Mouse (Mus musculus): ENCODE results near the gene Txnrd2.

The Txnrd2 gene

DNA sequence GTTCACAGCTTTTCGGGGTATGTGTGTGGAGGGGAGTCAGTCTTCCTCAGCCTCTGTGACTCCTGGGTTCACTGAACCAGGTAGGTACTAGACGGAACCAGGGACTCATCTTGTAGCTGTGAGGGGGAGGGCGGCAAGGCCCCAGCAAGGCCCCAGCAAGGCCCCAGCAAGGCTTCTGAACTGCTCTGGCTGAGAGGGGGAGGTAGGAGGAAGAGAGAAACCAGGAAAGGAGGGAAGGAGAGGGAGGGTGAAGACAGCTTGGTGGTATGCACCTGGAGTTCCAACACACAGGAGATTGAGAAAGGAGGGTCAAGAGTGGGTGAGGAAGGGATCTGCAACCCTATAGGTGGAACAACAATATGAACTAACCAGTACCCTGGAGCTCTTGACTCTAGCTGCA lies 9.3 kb upstream of the Txnrd2 start:
- DNase-seq (ENCODE audit: low read depth, low spot score) = no peak

- DNase-seq (ENCODE audit: low read depth, low spot score) = no peak
Observed at GRCm38 (mm10) chr16:18417491-18417890, 8.7 kb upstream of the Txnrd2 start.

DNA sequence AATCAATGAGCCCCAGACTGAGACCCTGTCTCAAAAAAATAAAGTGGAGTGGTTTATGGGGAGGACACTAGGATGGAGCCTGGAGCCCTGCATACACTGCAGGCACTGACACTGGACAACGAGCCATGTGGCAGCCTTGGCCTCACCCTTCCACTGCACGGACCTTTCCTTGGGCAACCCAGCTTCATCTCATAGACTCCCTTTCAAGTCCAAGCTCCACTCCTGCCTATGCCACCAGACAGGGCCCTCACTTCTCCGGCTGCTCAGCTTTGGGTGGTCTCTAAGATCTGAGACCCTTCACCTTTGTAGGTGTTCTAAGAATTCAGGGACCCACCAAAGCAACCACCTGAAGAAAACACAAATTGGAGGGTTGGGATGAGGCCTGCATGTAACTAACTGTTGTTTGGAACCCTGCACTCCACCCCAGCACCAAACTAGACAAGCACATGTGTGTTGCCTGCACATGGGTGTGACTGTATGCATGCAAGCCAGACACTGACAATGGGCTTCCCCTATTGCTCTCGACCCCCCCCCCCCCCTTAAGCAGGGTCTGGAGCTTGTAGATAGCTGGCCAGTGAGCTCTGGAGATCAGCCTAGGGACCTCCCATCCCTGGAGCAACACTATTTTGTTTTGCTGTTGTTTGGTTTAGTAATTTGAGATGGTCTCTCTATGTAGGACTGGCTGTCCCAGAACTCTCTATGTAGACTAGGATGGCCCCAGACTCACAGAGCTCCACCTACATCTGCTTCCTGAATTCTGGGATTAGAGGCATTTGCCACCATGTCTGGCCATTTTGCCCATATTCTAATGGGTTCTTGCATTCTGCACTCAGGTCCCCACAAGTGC lies 7.2 kb upstream of the Txnrd2 start:
- no peak for DNase-seq (ENCODE audit: low read depth, low spot score)

DNA sequence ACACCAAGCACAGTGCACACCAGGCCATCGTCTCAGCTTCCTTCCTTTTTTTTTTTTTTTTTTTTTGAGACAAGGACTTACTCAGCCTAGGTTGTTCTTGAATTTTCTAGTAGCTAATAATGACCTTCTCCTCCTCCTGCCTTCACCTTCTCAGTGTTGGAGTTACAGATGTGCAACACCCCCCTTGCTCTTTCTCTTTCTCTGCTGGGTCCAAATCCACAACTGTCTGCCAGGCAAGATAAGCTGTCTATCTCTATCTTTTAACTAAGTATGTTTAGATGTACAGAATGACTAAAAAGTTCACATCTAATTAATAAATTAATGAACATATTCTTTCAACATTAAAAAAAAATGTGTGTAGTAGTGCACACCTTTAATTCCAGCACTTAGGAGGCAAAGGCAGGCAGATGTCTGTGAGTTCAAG lies 6.6 kb upstream of the Txnrd2 start:
- no peak for DNase-seq (ENCODE audit: low read depth, low spot score)

DNA sequence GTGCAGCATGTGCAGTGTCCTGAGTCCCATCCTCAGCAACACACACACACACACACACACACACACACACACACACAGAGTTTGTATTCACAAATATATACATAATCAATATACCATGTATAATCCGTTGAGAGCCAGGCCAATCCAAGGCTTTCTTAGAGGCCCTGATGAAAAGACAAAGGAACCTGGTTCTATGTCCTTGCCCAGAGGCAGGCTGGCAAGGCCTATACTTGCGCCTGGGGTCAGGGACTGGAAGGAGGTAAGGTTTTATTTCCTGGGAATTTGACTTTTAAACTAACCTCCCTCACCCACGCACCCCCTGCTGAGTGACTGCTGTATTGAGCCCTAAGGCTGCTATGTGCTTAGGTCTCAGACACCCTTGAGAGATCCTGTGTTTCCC lies 5.6 kb upstream of the Txnrd2 start:
- no peak for DNase-seq (ENCODE audit: low read depth, low spot score)

DNA sequence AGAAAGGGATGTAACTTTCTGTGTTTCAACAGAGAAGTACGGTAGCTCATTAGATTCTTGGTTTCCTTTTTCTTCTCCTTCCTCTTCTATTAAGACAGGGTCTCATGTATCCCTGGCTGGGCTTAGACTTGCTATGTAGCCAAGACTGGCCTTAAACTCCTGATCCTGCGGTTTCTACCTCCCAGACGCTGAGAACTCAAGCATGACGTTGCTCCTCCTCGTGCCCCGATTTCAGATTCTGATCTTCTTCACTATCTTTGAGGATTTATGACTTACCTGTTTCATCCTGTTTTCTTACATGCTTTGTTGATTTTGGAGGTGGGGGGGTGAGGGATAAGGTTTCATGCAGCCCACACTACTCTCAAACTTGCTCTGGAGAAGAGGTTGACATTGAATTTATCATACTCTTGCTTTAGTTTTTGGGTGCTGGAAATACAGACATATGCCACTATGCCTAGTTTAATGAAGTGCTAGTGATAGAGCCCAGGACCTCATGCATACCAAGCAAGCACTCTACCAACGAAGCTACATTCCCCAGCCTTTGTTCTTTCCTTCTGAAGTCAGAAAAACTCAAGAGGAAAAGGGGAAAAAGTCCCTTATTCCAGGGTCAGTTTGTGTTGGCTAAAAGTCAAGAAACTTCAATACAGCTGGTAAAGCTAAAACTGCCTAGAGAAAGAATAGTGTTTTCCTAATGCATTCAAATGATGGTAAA lies 2.8 kb upstream of the Txnrd2 start:
- no peak for DNase-seq (ENCODE audit: low read depth, low spot score)

DNA sequence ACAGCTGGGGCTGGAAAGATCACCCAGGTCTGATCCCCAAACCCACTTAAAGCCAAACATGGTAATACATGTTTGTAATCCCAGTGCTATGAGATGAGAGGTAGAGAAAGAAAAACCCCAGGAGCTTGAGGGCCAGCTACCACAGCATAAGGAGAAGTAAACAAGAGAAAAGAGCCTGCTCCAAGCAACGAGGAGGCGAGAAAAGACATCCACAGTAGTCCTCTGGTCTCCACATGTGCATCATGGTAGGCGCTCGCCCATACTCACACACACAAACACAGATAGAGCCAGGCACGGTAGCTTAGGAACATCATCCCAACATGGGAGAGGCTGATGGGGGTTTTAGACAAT lies 2.3 kb upstream of the Txnrd2 start:
- no peak for DNase-seq (ENCODE audit: low read depth, low spot score)

DNA sequence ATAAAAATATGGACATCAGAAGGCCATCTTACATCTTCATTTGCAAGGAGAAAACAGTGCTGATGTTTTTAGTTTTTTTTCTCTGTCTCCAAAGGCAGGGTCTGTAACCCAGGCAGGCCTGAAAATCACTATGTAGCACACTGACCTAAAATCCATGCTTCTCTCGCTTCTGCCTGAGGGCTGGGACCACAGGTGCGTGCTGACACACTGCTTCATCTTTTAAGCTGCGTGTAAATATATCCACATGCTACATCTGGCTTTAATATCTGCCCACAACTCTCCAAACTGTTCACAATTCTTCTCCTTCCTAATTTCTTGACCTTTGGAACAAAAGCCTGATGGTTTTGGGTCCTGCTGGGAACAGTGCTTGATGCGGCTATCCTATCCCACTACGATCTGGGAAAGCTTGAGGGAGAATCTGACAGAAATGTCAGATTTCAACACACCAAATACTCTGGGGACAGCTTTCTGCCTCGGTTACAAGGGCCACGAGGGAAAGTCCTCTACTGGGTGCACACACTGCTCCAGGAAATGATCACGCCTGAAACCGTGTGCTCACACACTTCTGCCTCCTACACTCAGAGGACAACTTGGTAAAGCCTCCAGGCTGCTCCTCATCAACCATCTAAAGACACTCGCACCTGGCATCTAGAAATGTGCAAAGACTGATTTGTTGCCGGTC lies 1.7 kb upstream of the Txnrd2 start:
- peak; percentile 42 for DNase-seq (ENCODE audit: low read depth, low spot score)

DNA sequence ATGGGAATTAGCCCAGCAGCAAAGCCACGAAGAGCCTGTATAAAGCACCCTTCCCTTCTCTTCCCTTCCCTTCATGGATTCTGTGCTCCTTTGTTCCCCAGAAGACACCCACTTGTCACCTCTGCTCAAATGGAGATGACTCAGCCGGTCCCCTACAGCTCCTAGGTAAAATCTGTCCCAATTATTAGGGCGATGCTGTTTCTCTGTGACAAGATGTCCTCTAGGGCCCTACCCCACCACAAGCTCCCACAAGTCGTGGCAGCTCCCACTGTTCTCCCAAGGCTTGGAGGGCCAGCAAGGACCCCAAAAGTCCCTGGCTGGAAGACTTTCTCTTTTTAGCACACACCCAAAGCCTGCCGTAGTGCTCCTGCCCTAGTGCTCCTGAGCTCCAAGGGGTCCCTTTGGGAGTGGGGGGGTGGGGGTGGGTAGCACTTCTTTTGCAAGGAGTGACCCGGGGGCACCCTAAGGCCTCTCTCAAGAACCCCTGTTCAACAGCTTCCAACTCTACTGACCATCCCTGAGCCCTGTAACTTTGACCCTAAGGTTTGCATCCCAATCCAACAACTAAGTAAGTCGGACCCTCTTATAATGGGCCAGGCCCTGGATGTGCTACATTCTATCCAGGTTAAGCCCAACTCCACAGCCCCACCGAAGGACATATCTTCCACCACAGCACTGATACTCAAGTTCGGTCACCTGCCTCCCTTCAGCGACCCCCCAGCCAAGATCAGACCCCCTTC lies 539 bp upstream of the Txnrd2 start:
- no peak for DNase-seq (ENCODE audit: low read depth, low spot score)

- no peak for DNase-seq (ENCODE audit: low read depth, low spot score)
Observed at GRCm38 (mm10) chr16:18426802-18427280, 657 bp downstream of the Txnrd2 start, which contains the start of gene Comt. TSS of gene Comt (minus strand) at chr16:18426852.

DNA sequence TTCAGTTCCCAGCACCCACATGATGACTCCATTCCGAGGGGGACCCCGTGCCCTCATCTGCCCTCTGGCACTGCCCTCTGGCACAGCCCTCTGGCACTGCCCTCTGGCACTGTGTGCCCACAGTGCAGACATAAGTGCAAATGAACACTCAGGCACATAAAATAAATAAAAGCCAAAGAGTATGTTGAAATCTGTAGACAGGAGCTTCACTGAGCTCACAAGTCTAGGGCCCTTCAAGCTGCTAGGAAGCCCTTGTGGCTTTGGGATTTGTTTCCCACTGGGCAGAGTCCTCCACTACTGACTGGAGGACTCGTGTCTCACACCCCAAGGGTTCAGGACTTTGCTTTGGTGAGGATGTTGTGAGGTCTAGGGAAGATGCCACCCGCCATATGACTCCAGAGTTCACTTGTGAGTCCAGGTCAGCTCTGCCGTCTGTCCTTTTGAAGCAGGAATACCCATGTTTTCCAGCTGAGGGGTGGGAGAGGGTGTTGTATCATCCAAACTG lies 1.9 kb downstream of the Txnrd2 start:
- no peak for DNase-seq (ENCODE audit: low read depth, low spot score)

DNA sequence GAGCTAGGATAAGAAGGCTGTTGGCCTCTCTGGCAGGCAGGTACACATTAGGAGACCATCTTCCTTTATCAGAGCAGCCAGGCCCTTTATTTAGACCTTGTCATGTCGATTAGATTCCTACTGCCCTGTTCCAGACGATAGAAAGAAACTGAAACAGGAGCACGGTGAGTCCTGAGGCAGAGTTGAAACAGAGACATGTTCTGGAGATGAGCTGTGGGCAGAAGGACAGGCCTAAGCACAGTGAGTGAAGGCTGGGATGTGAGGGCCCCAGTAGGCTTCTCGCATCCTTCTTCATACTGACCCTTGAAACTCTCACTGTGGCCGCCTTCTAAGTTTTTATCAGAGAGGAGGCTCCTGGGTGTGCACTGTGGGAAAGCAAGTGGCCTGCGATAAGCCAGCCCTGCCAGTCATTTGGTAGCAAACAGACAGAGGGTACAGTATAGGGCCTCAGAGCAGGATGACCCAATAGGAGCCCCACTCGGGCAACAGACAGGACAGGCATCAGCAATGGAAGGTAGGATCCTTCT lies 2.4 kb downstream of the Txnrd2 start:
- no peak for DNase-seq (ENCODE audit: low read depth, low spot score)

DNA sequence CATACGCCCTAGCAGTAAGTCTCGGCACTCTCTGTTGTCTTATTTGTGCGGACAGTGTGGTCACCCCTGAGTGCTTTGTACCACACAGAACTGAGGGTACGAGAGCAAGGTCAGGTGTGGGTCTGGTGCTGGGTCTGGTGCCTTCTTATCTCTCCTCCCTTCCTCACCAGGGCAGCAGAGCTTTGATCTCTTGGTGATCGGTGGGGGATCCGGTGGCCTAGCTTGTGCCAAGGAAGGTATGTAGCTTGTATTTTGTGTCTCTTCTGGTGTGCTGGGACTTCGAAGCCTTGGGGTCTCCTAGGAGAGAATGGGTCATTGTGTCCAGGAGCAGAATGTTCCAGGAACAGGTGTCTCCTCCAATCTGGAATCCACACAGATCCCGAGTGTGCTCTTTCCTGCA lies 3.5 kb downstream of the Txnrd2 start:
- DNase-seq (ENCODE audit: low read depth, low spot score) = no peak

GRCm38 (mm10) chr16:18430641-18431212 lies 4.5 kb downstream of the Txnrd2 start:
- DNase-seq (ENCODE audit: low read depth, low spot score) = no peak

GRCm38 (mm10) chr16:18433341-18433920 lies 7.2 kb downstream of the Txnrd2 start:
- DNase-seq (ENCODE audit: low read depth, low spot score) = no peak

DNA sequence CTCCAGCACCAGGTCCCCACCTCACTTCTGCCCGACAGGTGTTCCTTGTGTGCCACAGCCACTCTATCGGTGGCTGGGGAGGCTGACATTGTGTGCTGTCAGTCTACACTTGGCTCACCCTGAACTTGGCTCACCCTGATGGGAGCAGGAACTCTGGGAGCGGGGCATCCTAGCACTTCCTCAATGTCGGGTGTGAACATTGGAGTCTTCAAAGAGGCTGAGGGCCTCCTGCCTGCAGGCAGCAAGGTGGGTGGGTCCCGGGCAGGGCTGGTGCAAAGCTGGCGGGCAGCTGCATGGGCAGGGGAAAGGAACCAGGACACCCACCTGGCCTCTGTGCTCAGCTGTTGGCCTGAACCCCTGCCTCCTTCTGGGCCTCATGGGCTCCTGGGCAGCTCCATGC lies 9.9 kb downstream of the Txnrd2 start:
- DNase-seq (ENCODE audit: low read depth, low spot score) = no peak

DNA sequence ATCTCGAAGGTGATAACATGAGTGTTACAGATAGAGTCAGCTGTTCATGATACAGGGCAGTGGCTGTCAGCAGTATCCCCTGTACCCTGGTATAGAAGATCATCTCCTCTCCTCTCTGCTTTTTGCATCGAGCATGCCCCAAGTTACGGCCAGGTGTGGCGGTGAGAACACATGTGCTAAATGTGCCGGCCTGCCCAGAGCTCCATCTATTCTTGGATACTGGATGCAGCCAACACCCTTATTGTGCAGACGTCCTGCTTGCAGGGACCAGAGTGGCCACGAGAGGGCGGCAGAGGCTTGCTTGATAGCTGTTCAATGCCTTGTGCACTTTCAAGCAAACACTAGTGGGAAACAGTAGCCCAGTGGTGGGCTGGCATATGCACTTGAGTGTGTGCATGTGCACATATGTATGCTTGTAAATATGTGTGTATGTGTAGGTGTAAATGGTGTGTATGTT lies 17.2 kb downstream of the Txnrd2 start:
- DNase-seq (ENCODE audit: low read depth, low spot score) = peak; percentile 93

DNA sequence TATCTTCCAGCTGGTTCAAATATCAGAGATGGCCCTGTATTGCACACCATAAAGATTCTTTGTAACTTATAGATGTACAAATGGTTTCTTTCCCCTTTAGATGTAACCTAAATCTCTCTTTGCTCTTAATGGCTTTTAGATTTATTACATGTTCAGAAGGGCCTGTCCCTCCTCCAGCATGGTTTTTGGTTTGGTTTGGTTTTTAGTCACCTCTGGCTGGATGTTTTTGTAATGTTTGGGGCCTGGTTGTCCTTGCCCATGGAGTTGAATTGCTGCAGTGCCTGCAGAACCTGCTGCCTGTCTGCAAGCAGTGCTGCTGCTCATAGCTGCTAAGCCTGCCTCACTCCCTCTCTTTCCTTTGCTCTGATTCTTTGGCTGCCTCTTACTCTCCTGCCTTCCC lies 21.1 kb downstream of the Txnrd2 start:
- no peak for DNase-seq (ENCODE audit: low read depth, low spot score)

DNA sequence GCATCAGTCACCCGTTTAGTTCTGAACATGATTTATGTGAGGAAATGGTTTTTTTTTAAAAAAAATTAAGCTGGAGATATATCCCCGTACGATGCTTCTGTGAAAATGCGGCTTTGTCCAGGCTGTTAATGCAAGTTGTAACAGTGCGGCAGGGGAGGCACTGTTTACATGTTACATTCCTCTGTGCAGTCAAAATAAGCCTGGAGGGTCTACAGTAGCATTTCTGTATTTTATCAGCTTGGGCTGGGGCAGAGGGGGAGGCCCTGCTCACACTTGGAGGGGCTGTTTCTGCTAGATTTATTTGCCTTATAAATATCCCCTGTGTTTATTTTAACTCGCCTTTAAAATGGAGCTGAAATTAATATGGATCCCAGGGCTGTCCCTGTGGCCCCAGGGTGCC lies 21.9 kb downstream of the Txnrd2 start:
- no peak for DNase-seq (ENCODE audit: low read depth, low spot score)

- no peak for DNase-seq (ENCODE audit: low read depth, low spot score)
Observed at GRCm38 (mm10) chr16:18449005-18449404, 22.8 kb downstream of the Txnrd2 start.

Data from CD4-positive, CD25-positive, alpha-beta regulatory T cell, adult 2 months (primary cell).